48 mouse cellular contexts compared by ENCODE assay signal in genomic region chr9:101918771-101919170, GRCm38 (mm10). TPM values are rescaled to one million over a fixed set of nuclear protein-coding genes. Genes with fewer than 3 reads are reported as not detected.
"Had no signal": no experiment of that assay in that cellular context is flagged by ENCODE, and none has a peak within 500 bp of the region (broad histone marks: within the 10 kb centered on the region; RNA-seq: fewer than 3 reads in every experiment).

No protein-coding gene starts in this region.

- H3K4me3 ChIP-seq: heart, embryonic 12.5 days; heart, embryonic 13.5 days; heart, embryonic 15.5 days; hindbrain, embryonic 10.5 days; hindbrain, embryonic 12.5 days; hindbrain, embryonic 13.5 days; hindbrain, embryonic 15.5 days; intestine, embryonic 15.5 days; kidney, embryonic 15.5 days; layer of hippocampus, adult 2 months had no signal

- DNase-seq: heart, postnatal 10 days; heart, postnatal 36 days; heart, postnatal 4 days; kidney, adult 11 months; kidney, adult 18-20 months; kidney, adult 2 months; kidney, adult 8-10 months; kidney, adult 9 months; kidney, postnatal 10 days; kidney, postnatal 14 days; kidney, postnatal 25 days; kidney, postnatal 36 days; kidney, postnatal 4 days; layer of hippocampus, adult 9-11 months; layer of hippocampus, postnatal 36 days had no signal

- H3K4me1 ChIP-seq: heart, embryonic 12.5 days; heart, embryonic 13.5 days; heart, embryonic 15.5 days; hindbrain, embryonic 10.5 days; hindbrain, embryonic 12.5 days; hindbrain, embryonic 13.5 days; hindbrain, embryonic 15.5 days; intestine, embryonic 15.5 days; kidney, embryonic 15.5 days had no signal

- H3K9ac ChIP-seq: heart, embryonic 12.5 days; heart, embryonic 13.5 days; heart, embryonic 15.5 days; hindbrain, embryonic 12.5 days; hindbrain, embryonic 13.5 days; hindbrain, embryonic 14.5 days; hindbrain, embryonic 15.5 days; intestine, embryonic 15.5 days; kidney, embryonic 15.5 days had no signal

- H3K36me3 ChIP-seq: heart, embryonic 12.5 days; heart, embryonic 13.5 days; heart, embryonic 15.5 days; hindbrain, embryonic 10.5 days; hindbrain, embryonic 12.5 days; intestine, embryonic 15.5 days; kidney, embryonic 15.5 days had no signal

- H3K27me3 ChIP-seq: heart, embryonic 12.5 days; heart, embryonic 13.5 days; heart, embryonic 15.5 days; hindbrain, embryonic 12.5 days; hindbrain, embryonic 13.5 days; hindbrain, embryonic 15.5 days; intestine, embryonic 15.5 days; kidney, embryonic 15.5 days had no signal

- H3K9me3 ChIP-seq: heart, embryonic 12.5 days; heart, embryonic 13.5 days; heart, embryonic 15.5 days; hindbrain, embryonic 10.5 days; hindbrain, embryonic 12.5 days; hindbrain, embryonic 13.5 days; hindbrain, embryonic 15.5 days; intestine, embryonic 15.5 days; kidney, embryonic 15.5 days had no signal

- ATAC-seq: hindbrain, embryonic 16.5 days; hindbrain, postnatal 0 days; inflammation-experienced regulatory T-cells, adult 6 months; intestine, embryonic 15.5 days; intestine, embryonic 16.5 days; intestine, postnatal 0 days had no signal

- H3K4me2 ChIP-seq: heart, embryonic 11.5 days; heart, embryonic 12.5 days; heart, embryonic 13.5 days; heart, embryonic 15.5 days; hindbrain, embryonic 12.5 days; hindbrain, embryonic 13.5 days; hindbrain, embryonic 14.5 days; hindbrain, embryonic 15.5 days; intestine, embryonic 15.5 days; kidney, embryonic 15.5 days had no signal

- H3K27ac ChIP-seq: heart, embryonic 13.5 days; heart, embryonic 15.5 days; hindbrain, embryonic 10.5 days; hindbrain, embryonic 12.5 days; hindbrain, embryonic 13.5 days; hindbrain, embryonic 14.5 days; hindbrain, embryonic 15.5 days; hindbrain, postnatal 0 days; intestine, embryonic 15.5 days; kidney, embryonic 15.5 days; kidney, postnatal 0 days; layer of hippocampus, adult 2 months had no signal

RNA-seq across cellular contexts. Expression of gene 9630041A04Rik, which starts 57.1 kb away (rescaled TPM):
- total RNA-seq: heart, adult 8-10 months; heart, postnatal 10 days; heart, postnatal 25 days; heart, postnatal 36 days; heart, postnatal 4 days; hematopoietic stem cell, adult 5-6 weeks; hindbrain, postnatal 0 days; layer of hippocampus, adult 18-20 months; layer of hippocampus, adult 2 months; layer of hippocampus, adult 8-10 months; layer of hippocampus, postnatal 10 days; layer of hippocampus, postnatal 14 days; layer of hippocampus, postnatal 25 days; layer of hippocampus, postnatal 36 days; left cerebral cortex, adult 18-20 months had no signal
- polyA plus RNA-seq: heart, embryonic 11.5 days; heart, embryonic 12.5 days; heart, embryonic 13.5 days; heart, embryonic 14.5 days; heart, embryonic 15.5 days; heart, embryonic 16.5 days; heart, postnatal 0 days; inflammation-experienced regulatory T-cells, adult 6 months; intestine, embryonic 16.5 days; intestine, postnatal 0 days; kidney, adult 2 months; kidney, embryonic 14.5 days; kidney, embryonic 15.5 days; kidney, embryonic 16.5 days; kidney, postnatal 0 days; large intestine, adult 2 months had no signal
